9 mouse cellular contexts compared by ENCODE assay signal in the genomic region with DNA sequence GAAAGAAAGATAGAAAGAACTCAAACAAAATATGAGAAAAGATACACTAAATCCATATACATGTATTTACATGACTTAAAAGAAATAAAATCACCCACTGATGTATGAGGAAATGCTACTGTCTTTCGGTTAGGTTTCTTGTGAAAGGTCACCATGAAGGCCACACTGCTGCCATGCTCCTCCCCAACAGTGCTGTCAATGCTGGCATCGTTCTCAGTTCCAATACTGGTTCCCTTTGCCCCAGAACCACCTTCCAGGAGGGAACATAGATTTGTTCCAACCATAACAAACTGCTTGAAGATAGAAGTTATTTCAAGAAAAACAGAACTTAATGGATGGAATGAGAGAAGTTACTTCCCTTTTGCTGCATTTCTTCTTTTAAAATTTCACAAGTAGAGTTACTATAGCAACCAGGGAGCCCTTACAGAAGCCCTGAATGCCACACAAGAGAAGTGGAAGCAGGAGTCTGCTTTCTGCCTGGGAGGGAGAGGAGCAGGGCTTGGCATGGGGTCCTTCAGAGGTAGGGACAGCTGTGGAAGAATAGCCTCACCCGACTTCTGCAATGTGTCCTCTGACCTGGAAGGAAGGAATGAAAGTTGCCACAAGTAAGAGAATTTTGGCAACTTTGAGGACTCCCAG.
A peak's percentile ranks its signal among the peaks of the same experiment; 100 is the strongest.
DNase-seq lines count a peak whose midpoint lies in the region; ATAC-seq lines count a peak whose summit lies in the region.
"Had no signal": no experiment of that assay in that cellular context is flagged by ENCODE, and none has a peak within 500 bp of the region (broad histone marks: within the 10 kb centered on the region; RNA-seq: fewer than 3 reads in every experiment).

No protein-coding gene starts in this region.

- peak overlapping the region; percentile 47 for H3K4me3 ChIP-seq in heart, embryonic 13.5 days

- H3K27me3 ChIP-seq in heart, embryonic 13.5 days (replicated peaks), result no peaks in the 10 kb centered on the region

- WGBS in heart, embryonic 13.5 days, result 61% methylated on average over 3 of the region's 3 CpGs

- H3K27ac ChIP-seq in heart, embryonic 13.5 days (replicated peaks), result peak overlapping the region; percentile 85

- peaks cover 56% of the 10 kb centered on the region for H3K4me1 ChIP-seq in heart, embryonic 13.5 days

- peak overlapping the region; percentile 65 for H3K4me2 ChIP-seq in heart, embryonic 13.5 days

- no peaks in the 10 kb centered on the region for H3K9me3 ChIP-seq in heart, embryonic 13.5 days

- peak; percentile 78 for ATAC-seq in frontal cortex, adult (ENCODE audit: low TSS enrichment)
- no peak for ATAC-seq in heart, embryonic 13.5 days (ENCODE audit: extremely low read depth, insufficient number of reproducible peaks, low FRiP score, low TSS enrichment)

- no peak for DNase-seq in frontal cortex, adult 2 months (ENCODE audit: extremely low spot score in 1 of 2, low spot score in 1 of 2)
- peak; percentile 8 for DNase-seq in retina, embryonic 14.5 days (ENCODE audit: low spot score)
- DNase-seq in retina, postnatal 1 day, result no peak
- DNase-seq in right cerebral cortex, adult 18-20 months, result no peak
- no peak for DNase-seq in frontal cortex, postnatal 14 days (ENCODE audit: low spot score in 2 of 2)
- no peak for DNase-seq in layer of hippocampus, adult 18-20 months (ENCODE audit: low spot score in 2 of 2)
- DNase-seq: gastrocnemius, postnatal 10 days had no signal

- no peaks in the 10 kb centered on the region for H3K36me3 ChIP-seq in heart, embryonic 13.5 days

- peak overlapping the region; percentile 77 for H3K9ac ChIP-seq in heart, embryonic 13.5 days
